Mouse (Mus musculus): Measurements from ENCODE around the gene Tmem38a. TPM values are rescaled to one million over a fixed set of nuclear protein-coding genes. Genes with fewer than 3 reads are reported as not detected.

Gene Tmem38a
- 10 to 100 TPM; 13.8 to 13.9 TPM for total RNA-seq (2023)

GRCm38 (mm10) chr8:72571611-72572473 is at the start of gene Tmem38a:
TSS of gene Tmem38a (plus strand) at chr8:72572055.

DNA sequence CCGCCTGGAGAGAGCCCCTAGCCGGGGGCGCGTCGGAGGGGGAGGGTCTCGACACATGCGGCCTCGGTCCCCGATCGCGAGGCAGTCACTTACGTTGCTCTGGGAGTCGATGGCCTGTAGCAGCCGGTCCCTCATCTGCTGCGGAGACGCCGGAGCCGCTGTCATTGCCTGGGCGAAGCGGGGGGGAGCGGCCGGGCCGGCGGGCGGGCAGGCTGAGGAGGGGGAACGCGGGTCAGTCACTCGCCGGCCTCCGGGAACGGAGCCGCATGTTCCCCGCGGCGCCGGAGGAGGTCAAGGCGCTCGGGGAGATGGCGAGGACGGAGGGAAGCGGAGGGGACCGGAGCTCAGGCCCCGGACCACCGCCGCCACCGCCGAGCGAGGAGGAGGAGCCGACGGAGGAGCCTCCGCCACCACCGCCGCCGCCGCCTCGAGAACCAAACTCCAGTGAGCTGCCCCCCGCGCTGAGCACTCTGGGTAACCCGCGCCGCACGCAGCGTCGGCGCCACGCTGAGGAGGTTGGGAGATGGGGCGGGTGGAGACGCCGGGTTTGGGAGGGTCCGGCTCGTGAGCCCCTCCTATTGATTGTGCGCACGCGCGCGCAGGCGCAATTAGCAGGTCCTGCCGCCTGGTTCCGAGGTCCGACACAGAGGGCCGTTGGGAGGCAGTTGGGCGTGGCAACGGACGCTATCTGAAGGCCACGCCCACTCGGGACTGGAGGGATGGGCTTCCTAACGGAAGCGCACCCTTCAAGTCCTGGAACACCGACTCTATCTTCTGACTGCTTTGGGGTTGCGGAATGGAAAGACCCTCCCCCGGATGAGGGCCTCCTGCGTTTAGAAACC is 23.8 kb upstream of the Tmem38a start, which contains the start of gene Med26:
Gene Med26, minus strand, starts transcription at position 469 of the 842 bp plus-strand sequence.

GRCm38 (mm10) chr8:72570633-72571610 is 933 bp upstream of the Tmem38a start, which contains the start of gene Smim7:
TSS of gene Smim7 (minus strand) at chr8:72571088.

Other genes starting within 250 kb of the Tmem38a start
- gene Eps15l1, start 150.6 kb upstream of the Tmem38a start, total RNA-seq (2023), result 10 to 100 TPM; 54.6 to 59.5 TPM
- gene Calr3, start 128.2 kb upstream of the Tmem38a start, total RNA-seq (2023), result under 1 TPM in 1 of 2 experiments, not detected in 1; 0.31 TPM
- 1 to 10 TPM; 3.0 to 5.0 TPM for gene 1700030K09Rik, start 128.2 kb upstream of the Tmem38a start, total RNA-seq (2023)
- 10 to 100 TPM; 56.4 to 85.1 TPM for gene Cherp, start 96.8 kb upstream of the Tmem38a start, total RNA-seq (2023)
- gene Slc35e1, start 79.4 kb upstream of the Tmem38a start, total RNA-seq (2023), result 100 to 1,000 TPM in 1 of 2 experiments, 10 to 100 TPM in 1; 97.8 to 113 TPM
- 10 to 100 TPM; 11.9 to 12.4 TPM for gene Med26, start 23.8 kb upstream of the Tmem38a start, total RNA-seq (2023)
- 100 to 1,000 TPM in 1 of 2 experiments, 10 to 100 TPM in 1; 88.6 to 100 TPM for gene Smim7, start 967 bp upstream of the Tmem38a start, total RNA-seq (2023)
- 1 to 10 TPM in 1 of 2 experiments, under 1 TPM in 1; 0.46 to 1.1 TPM for gene Nwd1, start 74.7 kb downstream of the Tmem38a start, total RNA-seq (2023)
- gene Sin3b, start 151.2 kb downstream of the Tmem38a start, total RNA-seq (2023), result 100 to 1,000 TPM; 119 to 133 TPM
- under 1 TPM; 0.64 to 0.84 TPM for gene F2rl3, start 189.8 kb downstream of the Tmem38a start, total RNA-seq (2023)

All from neutrophil, adult 83 days (primary cell).